12 mouse cellular contexts compared by ENCODE assay signal in genomic region chr8:11363340-11364126, GRCm38 (mm10). TPM values are rescaled to one million over a fixed set of nuclear protein-coding genes. Genes with fewer than 3 reads are reported as not detected.
DNase-seq lines count a peak whose midpoint lies in the region; ATAC-seq lines count a peak whose summit lies in the region.
"Had no signal": no experiment of that assay in that cellular context is flagged by ENCODE, and none has a peak within 500 bp of the region (broad histone marks: within the 10 kb centered on the region; RNA-seq: fewer than 3 reads in every experiment).

No protein-coding gene starts in this region.

- no peaks in the 10 kb centered on the region for H3K9me3 ChIP-seq in lung, embryonic 15.5 days
- no peaks in the 10 kb centered on the region for H3K9me3 ChIP-seq in embryonic facial prominence, embryonic 11.5 days (replicated peaks; ENCODE audit: control insufficient read depth, low read length)
- no peaks in the 10 kb centered on the region for H3K9me3 ChIP-seq in limb, embryonic 15.5 days

- no peak overlapping the region for H3K4me3 ChIP-seq in lung, embryonic 15.5 days
- H3K4me3 ChIP-seq in embryonic facial prominence, embryonic 11.5 days (ENCODE audit: low read depth, low read length): no peak overlapping the region
- H3K4me3 ChIP-seq in limb, embryonic 15.5 days: no peak overlapping the region
- H3K4me3 ChIP-seq: myocyte had no signal

- peak; percentile 93 for DNase-seq in heart, adult 11 months
- no peak for DNase-seq in heart, postnatal 36 days
- no peak for DNase-seq in lung, adult 18-20 months
- peak; percentile 76 for DNase-seq in embryonic facial prominence, embryonic 11.5 days (ENCODE audit: low spot score)
- DNase-seq in urinary bladder, adult 18-20 months (ENCODE audit: low spot score in 2 of 2): no peak
- no peak for DNase-seq in frontal cortex, postnatal 25 days (ENCODE audit: low spot score in 2 of 2)
- DNase-seq: cerebellum, adult 11 months; thymus, postnatal 25 days had no signal

- H3K27ac ChIP-seq in lung, embryonic 15.5 days: peak overlapping the region; percentile 36; the same call in 1 of the 2 replicates
- peak overlapping the region; percentile 64 for H3K27ac ChIP-seq in embryonic facial prominence, embryonic 11.5 days (replicated peaks; ENCODE audit: low read depth, low read length)
- H3K27ac ChIP-seq in limb, embryonic 15.5 days: peak overlapping the region; percentile 68

- H3K36me3 ChIP-seq in lung, embryonic 15.5 days: no peaks in the 10 kb centered on the region
- no peaks in the 10 kb centered on the region for H3K36me3 ChIP-seq in embryonic facial prominence, embryonic 11.5 days (replicated peaks; ENCODE audit: control insufficient read depth, insufficient read depth, low read depth, low read length)
- H3K36me3 ChIP-seq in limb, embryonic 15.5 days: no peaks in the 10 kb centered on the region

- no peak for ATAC-seq in lung, embryonic 15.5 days (ENCODE audit: borderline replicate concordance, extremely low read depth, low FRiP score, low TSS enrichment)
- 0 out of 2 replicates have a peak, but pooled peaks have one; percentile 32 for ATAC-seq in embryonic facial prominence, embryonic 11.5 days (replicated peaks; ENCODE audit: insufficient number of reproducible peaks, low FRiP score, low TSS enrichment, low read depth)
- no peak for ATAC-seq in limb, embryonic 15.5 days (ENCODE audit: insufficient number of reproducible peaks, low FRiP score, low TSS enrichment, low read depth)
- ATAC-seq: CD4-positive, CD25-positive, alpha-beta regulatory T cell, adult 4 months had no signal

- 61% methylated on average over 13 of the region's 13 CpGs for WGBS in lung, embryonic 15.5 days
- 30% methylated on average over 13 of the region's 13 CpGs for WGBS in embryonic facial prominence, embryonic 11.5 days
- 52% methylated on average over 13 of the region's 13 CpGs for WGBS in limb, embryonic 15.5 days

- H3K4me2 ChIP-seq in lung, embryonic 15.5 days: no peak overlapping the region
- H3K4me2 ChIP-seq in embryonic facial prominence, embryonic 11.5 days (ENCODE audit: low read depth, low read length): no peak overlapping the region
- H3K4me2 ChIP-seq in limb, embryonic 15.5 days: no peak overlapping the region

- no peaks in the 10 kb centered on the region for H3K27me3 ChIP-seq in lung, embryonic 15.5 days
- H3K27me3 ChIP-seq in embryonic facial prominence, embryonic 11.5 days (ENCODE audit: control insufficient read depth, insufficient read depth, low read length): no peaks in the 10 kb centered on the region
- no peaks in the 10 kb centered on the region for H3K27me3 ChIP-seq in limb, embryonic 15.5 days

- intact Hi-C loops in heart, postnatal 36 days (cut with DNase I): no loop called here

- no peak overlapping the region for H3K9ac ChIP-seq in lung, embryonic 15.5 days
- H3K9ac ChIP-seq in embryonic facial prominence, embryonic 11.5 days (replicated peaks; ENCODE audit: low read length): no peak overlapping the region
- H3K9ac ChIP-seq in limb, embryonic 15.5 days: no peak overlapping the region

- peaks cover 62% of the 10 kb centered on the region for H3K4me1 ChIP-seq in lung, embryonic 15.5 days
- peaks cover 11% of the 10 kb centered on the region for H3K4me1 ChIP-seq in embryonic facial prominence, embryonic 11.5 days (ENCODE audit: control insufficient read depth, insufficient read depth, low read length)
- peaks cover 50% of the 10 kb centered on the region for H3K4me1 ChIP-seq in limb, embryonic 15.5 days

RNA-seq across cellular contexts. Expression of gene Col4a1, which starts 50.9 kb away (rescaled TPM):
- 100 to 1,000 TPM; 371 to 526 TPM for total RNA-seq in heart, postnatal 36 days (2021)
- 335 and 360 TPM in 2 replicates for polyA plus RNA-seq in lung, embryonic 15.5 days (2015; fragmentation: Nextera tagmentation; extraction: Ambion mirVana)
- 93.6 and 114 TPM in 2 replicates for polyA plus RNA-seq in embryonic facial prominence, embryonic 11.5 days (2014; fragmentation: Nextera tagmentation; extraction: Ambion mirVana)
- polyA plus RNA-seq in limb, embryonic 15.5 days (2015; fragmentation: Nextera tagmentation; extraction: Ambion mirVana): 172 and 209 TPM in 2 replicates

RNA-seq across cellular contexts. Expression of gene Col4a2, which starts 50.9 kb away (rescaled TPM):
- 100 to 1,000 TPM; 228 to 282 TPM for total RNA-seq in heart, postnatal 36 days (2021)
- 121 and 126 TPM in 2 replicates for polyA plus RNA-seq in lung, embryonic 15.5 days (2015; fragmentation: Nextera tagmentation; extraction: Ambion mirVana)
- polyA plus RNA-seq in embryonic facial prominence, embryonic 11.5 days (2014; fragmentation: Nextera tagmentation; extraction: Ambion mirVana): 26.7 and 30.3 TPM in 2 replicates
- polyA plus RNA-seq in limb, embryonic 15.5 days (2015; fragmentation: Nextera tagmentation; extraction: Ambion mirVana): 77.4 and 83.3 TPM in 2 replicates
- polyA plus RNA-seq: CD4-positive, CD25-positive, alpha-beta regulatory T cell, adult 4 months had no signal

Comparison
In these comparisons a context has a peak if more than half of its experiments do, and no peak if none do; other contexts are left out.
1. DNase-seq: peak in heart, adult 11 months (single experiment) and embryonic facial prominence, embryonic 11.5 days (single experiment); none in heart, postnatal 36 days (0 of 2), lung, adult 18-20 months (0 of 2), urinary bladder, adult 18-20 months (0 of 2) and frontal cortex, postnatal 25 days (0 of 2).
2. Peak in every context shown above with its lines, with median percentiles within 50 percentile points of each other: H3K27ac ChIP-seq.